Mouse (Mus musculus) embryo, embryonic 11 days (tissue): ENCODE data around the gene Erc2.

Experiments used
- DNase-seq: peaks from one replicate; pipeline ENCODE4 v3.0.0-alpha.2; 2015

Erc2 gene

DNA sequence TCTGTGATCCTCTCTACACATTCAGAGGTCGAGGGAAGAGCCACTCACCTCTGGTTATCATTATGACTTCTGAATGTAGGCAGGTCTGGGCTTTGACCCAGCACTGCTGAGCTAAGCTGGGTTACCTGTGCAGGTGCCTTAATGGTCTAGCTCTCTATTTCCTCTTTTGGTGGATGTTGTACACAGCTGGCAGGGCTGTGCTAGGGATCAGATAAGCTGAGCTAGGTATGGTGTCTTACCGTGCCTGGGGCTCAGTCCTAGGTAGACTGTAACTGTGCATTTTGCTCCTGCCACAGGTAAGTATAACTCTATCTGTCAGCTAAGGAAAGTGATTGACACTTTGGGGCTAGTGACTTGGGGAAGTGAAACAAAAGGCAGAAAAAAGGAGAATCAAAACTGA is 701.0 kb downstream of the Erc2 start:
- no peak for DNase-seq

DNA sequence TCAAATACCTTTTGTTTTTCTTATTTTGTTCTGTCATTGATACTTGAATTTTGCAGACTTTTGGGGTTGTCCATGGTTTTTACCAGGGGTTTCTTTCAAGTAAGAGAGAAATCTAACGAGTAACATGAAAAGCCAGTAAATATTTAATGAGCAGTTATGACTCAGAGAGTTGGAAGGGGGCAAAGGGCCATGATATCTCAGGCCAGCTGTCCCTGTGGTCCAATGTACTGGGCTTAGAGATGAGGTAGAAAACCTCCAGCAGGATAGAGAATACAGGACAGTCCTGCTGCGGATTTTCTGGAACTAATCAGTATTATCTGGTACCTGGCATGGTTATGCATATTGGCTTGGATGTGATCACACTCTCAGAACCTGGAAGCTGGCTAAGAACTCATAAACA is 701.5 kb downstream of the Erc2 start:
- DNase-seq, result no peak

DNA sequence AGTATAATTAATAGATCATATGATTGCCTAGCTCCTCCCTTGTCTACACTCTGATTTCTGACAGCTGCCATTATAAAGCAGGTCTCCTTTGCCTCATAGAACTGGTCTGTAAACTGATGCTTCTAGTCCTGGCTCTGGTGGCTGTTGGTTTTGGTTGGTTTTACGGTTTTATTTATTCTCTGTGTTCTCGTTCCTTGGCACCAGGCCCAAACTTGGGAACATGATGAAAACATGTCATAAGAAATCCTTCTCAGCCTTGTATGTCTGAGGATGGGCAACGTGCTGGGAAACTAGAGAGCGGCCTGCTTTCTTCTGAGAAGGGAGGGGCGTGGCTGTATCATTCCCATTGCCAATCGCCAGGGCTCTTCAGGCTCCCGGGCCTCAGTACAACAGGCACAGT is 704.2 kb downstream of the Erc2 start:
- no peak for DNase-seq

DNA sequence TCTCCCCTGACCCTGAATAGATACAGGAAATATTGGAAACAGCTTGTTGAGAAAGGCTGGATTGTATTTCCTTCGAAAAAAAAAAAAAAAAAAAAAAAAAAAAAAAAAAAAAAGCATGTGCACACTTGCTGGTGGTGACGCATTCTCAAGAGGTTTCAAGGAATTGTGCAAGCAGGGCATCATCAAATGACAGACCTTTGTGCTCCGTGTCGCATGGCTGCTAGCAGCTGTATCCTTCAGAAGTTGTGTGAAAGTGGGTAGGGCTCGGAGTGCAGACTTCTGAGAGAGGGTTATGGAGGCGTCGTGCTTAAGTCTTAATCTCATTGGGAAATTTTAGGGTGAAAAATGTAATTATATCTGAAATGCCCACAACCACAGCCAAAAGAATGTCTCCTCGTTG is 706.3 kb downstream of the Erc2 start:
- peak; percentile 14 for DNase-seq

DNA sequence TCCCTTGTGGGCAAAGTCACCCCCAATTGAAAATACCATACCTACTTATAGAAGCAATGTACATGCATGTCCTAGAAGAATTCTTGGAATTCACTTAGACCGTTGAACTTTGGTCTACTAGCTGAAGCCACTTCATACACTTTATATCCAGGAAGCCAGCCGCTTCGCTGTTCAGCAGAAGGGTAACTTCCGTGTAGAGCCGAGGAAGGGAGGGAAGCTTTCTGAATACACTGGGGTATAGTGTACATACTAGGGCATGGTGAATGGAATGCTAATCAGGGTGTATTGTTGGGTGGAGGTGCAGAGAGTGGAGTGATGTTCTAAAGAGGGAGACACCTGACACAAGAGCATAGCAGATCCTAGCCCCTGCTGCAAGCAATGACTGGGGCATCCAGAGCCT is 708.9 kb downstream of the Erc2 start:
- DNase-seq, result no peak

DNA sequence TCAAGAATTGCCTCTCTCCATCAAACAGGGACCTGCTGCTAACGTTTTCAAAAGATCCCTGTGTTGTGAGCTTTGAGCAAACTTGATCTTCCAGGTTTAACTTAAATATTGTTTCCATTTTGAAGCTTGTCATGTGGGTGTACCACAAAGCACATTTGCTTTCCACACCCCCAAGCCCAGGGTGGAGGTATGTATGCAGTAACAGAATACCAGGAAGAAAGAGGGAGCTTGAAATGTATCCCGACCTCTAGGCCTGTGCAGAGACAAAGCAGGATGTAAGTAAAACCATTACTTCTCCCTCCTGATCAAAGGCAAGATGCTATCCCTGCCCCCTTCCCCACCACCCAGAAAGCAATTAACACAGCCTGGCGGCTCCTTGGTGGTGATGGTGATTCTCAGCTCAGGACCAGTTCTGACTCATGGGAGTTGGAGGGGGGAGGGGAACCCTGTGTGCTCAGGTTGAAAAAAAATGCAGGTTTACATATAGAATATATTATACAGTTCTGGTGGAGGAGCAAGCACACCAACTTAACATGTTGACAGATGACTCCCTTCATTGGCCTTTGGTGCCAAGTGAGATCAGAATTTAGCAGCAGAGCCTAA is 710.2 kb downstream of the Erc2 start:
- DNase-seq, result peak; percentile 26

DNA sequence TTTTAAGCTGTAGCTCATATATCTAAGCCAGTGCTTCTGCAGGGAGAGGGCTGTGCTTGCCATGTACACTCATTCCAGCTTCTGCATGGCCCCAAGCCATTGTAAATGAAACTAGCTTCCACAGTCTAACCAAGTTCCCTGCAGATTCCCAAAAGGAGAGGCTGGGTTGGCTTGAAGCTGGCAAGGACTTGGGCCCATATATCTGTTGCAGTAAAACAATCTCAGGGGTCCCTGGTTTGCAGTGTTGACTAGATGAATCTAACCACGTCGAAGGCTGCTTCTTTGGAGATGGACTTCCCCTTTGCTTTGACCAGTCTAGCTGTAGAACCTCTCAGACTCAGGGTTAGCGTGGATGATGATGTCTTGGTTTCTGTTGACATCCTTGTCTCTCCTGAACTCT is 716.9 kb downstream of the Erc2 start:
- no peak for DNase-seq

DNA sequence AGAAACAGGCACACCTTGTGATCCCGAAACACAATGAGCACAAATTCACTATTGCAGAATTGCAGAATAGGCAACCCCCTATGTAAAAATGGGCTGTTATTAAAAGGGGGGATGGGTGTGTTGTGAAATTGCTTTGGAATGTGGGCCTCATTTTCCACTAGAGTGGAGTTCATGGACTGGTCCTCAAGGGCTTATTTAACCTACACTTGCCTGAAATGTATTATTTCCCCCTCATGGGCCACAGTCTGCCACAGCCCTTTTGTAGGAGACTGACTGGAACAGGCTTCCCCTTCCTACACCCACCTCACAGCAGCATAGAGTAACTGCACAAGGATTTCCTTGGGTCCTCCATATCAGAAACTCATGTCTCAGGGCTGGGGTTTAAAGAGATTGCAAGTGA is 726.9 kb downstream of the Erc2 start:
- DNase-seq, result no peak

DNA sequence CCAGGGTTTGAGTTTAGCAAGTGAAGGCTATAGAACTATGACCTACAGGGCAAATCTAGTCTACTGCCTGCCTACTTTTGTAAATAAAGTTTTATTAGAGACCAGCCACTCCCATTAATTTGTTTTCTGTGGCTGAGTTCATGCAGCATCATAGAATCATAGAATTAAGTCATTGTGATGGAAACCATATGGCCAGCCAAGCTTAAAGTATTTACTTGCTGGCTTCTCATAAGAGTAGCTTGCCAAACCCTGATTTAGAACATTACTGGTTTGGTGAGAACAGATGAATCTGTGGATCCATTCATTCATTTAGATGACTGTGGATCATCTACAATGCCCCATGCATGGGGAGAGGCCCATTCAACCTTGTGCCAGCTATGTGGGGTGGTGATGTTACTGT is 733.8 kb downstream of the Erc2 start:
- no peak for DNase-seq

DNA sequence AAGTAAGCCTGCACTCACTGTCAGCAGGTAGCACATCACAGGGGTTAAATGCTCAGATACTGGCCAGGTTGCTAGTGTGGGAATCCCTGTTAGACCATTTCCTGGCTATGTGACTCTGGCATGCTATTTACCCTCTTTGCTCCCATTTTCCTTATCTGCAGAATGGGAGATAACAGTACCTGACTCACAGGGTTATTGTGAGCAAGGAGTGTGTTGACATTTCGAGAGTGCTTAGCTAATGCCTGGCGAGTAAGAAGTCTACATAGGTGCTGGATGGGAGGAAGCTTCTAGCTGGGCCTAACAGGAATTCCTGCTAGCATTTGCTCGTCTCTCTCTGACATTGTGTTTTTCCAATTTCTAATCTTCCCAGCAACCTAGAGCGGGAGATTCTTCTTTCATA is 737.3 kb downstream of the Erc2 start:
- no peak for DNase-seq

DNA sequence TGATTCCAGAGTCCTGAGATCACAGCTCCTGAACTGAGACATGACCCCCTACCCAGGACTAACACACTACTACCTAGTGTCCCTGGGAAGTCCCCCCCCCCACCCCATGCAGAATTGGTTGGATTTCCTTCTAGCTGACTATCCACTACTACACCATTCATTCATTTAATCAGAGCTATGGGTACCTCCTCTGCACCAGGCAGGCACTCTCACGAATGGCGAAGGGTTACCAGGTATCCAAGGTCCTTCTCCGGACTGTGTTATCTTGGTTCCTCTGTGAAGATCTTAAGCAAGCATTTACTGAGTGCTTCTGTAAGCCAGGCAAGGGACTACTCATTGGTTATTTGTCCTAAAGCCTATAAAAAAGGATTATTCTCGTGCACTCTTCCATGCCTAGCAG is 737.8 kb downstream of the Erc2 start:
- no peak for DNase-seq

DNA sequence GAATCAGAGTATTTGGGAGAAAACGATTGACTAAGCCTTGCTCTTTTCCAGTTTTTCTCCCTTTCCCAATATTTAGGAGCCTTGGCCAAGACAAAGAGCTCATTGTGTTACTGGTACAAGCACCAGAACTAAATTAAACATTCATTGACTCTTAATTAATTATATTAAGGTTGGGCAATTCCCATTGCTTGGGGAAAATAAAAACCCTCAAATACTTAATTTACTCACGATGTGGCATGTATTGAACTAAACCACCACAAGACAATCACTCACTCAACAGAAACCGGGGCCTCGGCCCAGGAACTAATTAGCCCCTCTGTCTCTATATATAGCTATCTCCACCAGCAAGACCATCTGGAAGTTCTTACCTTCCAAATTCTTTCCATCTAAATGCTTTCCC is 740.1 kb downstream of the Erc2 start:
- DNase-seq, result no peak

DNA sequence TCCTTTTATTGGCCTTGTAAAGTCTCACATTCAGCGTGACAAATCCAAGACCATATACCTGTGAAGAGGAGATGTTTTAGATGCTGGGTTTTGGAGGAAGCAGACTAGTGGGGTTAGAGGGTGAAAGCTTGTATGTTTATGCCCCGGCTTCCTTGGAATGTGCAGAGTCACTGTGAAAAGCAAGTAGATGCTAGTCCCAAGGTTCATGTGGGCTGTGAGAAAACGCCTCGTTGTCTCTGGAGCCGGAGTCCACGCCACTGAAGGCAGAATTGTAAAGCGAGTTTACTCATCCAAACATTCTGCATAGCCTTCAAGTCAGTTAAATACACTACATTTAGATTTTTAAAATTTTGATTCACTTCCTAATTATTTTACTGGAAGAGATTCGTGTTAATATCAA is 748.5 kb downstream of the Erc2 start:
- no peak for DNase-seq

DNA sequence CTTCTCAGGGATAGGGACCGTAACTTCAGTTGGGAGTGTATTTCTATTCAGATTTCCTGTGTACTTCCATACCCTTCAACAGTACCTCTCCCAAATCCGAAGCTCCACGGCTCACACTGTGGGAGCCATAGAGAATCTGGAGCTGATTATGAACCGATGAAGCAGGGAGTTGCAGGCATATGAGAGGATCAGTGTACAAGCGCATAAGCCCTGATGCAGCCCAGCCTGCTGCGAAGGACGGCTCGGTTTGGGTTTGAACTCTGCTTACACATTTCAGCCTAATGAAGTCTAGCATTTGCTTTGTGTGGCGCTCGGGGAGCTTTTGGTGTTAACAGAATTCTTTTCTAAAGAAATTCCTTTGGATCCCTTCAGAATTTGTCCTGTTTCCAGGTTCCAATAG is 749.4 kb downstream of the Erc2 start:
- DNase-seq, result no peak

DNA sequence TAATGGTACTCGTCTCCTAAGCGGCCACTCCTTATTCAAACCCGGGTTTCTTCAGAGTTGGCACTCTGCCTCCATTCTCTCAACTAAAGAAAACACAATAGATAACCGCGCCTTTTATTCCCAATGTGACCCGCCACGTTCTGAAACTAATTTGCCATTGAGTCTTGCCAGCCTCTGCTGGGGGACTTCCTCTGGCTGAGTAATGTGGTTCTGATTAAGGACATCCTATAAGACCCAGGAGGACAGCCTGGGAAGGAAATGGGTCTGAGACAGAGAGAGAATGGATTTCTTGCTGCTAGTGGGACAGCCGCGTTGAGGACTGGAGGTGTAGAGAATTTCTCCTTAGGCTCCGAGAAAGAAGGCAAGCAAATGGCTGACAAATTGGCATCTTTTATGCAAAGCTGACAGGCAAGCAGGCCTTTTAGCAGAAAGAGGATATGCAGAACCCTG is 753.4 kb downstream of the Erc2 start:
- peak; percentile 69 for DNase-seq

DNA sequence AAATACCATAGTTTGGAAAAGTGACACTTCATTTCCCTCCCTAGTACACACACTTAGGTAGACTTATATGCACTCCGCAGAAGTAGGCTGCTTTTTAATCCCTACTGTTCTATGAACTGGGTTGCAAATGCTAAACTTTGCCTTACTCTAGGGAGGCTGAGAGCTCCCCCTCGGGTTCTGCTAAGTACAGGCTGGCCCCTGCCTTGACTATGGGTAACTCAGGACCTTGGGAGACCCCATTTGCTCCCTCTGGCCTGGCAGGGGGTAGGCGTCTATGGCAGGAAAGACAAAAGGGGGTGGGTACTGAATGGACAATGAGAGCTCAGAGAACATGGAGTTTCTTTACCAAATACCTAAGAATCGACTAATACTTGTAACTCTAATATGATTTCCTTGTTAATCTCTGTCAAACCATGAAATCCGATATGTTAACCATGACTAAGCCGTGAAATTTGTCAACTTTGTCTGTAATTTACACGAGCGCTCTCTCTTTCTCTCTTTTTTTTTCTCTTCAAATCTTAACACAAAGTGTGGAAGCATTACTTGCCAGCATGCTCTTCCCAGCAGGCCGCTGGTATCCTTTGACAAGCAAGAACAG is 754.1 kb downstream of the Erc2 start:
- DNase-seq, result peak; percentile 48

DNA sequence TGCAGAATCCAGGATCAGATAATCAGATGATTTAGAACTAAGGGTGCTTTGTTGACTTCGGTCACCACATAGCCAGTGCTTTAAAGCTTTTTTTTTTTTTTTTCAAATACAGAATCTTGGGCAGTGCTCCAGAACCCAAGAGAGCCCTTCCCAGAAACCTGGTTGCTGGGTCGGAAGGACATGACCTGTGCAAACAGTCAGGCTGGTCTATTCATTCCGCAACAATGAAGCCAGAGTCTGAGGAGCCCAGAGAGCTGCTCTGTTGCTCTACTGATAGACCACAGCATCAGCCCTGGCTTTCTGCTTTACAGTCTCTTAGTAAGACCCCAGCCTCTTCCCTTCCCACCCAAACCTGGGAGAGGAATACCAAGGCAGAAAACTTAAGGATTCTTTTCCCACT is 755.3 kb downstream of the Erc2 start:
- DNase-seq, result no peak

DNA sequence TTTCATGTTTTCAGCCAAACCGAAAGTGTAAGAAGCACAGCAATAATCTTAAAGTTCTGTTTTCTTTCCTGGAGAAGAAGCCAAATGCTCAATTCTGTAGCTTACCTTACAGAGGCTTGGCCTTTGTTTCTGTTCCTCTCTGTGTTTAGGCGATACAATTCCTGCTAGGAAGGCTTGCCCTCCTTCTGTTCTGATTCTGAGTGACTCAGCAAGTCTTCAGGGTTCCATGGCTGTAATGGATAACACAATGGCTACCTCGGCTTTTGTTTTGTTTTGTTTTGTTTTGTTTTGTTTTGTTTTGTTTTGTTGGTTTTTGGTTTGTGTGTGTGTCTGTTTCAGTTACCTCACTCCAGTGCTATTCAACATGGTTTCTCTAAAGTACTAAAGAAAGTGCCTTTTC is 757.9 kb downstream of the Erc2 start:
- no peak for DNase-seq

DNA sequence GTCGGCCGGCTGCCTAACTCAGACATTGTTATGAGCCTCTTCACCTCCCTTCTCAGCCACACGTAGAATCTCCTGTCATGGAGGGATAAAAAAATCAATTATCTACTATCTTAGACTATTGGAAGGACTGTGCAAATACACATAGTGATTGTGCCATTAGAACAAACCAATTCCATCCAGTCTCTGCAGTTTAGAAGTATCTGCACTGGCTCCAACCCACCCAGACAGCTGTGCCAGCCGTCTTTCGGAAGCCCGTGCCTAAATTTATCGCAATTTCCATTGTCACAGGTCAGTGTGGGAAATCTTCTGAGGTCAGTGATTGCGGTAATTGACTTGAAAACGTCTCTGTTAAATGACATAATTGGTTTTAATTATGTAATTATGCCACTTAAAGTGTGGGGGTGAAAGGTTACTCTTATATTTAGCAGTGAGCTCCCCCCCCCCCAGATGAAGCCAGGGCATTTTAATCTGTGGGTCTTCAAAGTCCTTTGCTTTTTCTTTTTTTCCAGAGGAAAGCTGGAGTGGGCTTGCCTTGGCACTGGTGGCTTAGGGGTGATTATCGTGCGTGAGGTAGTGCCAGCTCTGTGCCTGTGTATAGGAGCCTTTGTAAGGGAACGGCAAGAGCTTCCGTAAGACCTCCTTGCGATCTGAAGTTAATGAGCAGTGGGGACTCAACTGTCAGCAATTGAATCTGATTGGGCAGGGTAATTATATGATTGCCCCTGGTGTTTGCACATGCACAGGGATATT is 759.7 kb downstream of the Erc2 start:
- no peak for DNase-seq

DNA sequence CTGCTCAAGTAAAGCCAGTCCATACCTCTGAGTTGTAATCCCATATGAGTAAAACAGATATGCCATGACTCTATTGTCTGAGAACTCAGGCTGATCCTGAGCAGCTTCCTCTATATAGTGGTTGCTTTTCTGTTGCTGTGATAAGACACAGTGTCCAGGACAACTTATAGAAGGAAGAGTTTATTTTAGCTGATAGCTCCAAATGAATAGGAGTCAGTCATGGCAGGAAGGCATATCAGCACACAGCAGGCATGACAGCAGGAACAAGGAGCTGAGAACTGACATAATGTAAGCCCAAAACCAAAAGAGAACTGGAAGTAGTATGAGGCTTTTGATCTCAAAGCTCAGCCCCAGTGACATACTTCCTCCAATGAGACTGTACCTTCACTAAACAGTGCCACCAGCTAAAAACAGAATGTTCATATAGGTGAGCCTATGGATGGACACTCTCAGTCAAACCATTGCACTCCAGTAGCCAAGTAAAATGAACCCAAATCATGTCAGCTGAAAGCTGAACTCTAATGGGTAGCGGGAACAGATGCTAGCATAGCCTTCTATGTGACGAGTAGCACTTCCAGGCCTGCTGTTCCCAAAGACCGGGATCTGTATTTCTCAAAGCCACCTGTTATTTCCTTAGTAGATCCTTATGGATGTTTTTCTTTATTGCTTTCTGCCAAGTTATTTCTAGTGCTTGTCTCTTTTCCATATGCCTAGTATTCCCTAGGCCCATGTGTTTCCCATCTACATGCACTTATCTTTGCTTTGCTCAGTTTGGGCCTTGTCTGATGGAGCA is 764.8 kb downstream of the Erc2 start:
- DNase-seq, result no peak

DNA sequence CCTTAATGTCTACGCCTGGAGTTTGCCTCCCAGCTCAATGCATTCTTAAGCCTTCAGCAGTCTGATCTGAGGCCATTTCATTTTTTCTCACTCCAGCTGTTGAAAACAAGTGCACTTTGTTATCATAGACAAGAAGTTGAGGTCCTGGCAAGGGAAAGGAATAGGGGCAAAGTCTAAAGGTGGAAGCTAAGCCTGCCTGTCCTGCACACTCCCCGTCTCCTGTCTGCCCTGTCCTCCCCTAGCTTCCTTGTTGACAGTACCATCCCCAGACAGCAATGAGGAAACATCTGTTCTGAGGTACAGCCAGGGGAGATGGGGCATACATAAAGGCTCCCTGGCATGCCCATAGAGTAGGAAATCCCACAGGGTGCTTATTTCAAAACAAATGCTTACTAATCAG is 776.7 kb downstream of the Erc2 start:
- no peak for DNase-seq

DNA sequence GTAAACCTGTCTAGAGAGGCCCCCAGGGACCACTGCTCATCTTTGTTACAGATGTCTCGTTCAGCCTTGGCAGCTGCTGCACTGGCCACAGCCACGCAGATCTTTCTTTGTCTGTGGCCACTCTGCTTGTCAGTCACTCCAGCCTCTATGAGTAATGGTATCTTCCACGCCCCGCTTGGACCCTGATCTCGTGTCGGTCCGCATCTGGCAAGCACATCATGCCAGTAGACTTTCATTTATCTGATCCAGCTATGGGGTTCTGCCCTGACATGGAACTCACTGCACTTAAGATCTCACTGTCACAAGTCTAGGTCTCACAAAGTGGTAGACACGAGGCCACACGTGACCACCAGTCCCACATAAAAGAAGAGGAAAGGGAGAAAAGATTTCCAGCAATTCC is 777.7 kb downstream of the Erc2 start:
- DNase-seq, result no peak

DNA sequence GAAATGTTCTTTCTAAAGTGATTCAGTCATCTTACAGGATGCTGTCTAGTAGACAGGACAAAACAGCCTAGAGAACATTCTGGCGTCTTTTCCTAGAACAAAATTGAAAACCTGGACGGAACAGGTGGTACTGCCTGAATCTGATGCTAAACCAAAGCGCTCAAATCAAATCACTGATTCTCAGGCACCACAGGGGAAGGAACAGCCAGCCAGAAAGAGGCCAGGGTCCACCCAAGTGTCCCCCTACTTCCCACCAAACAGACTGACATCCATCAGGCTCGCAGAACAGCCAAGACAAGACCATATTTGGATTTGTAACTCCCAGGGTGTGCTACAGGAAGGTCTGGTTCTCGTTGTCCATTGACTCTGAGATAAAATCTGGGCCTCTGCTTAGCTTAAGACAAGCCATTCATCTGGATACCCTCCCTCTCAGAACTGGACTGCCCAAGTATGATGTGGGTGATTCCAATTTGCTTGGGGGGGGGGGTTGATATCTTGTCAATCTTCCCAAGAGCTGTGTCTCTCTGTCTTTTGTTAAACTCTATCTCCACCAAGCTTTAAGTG is 783.1 kb downstream of the Erc2 start:
- DNase-seq, result no peak
